Mouse (Mus musculus) spleen, postnatal 14 days (tissue): ENCODE results near the gene Snx3.

Experiments
- DNase-seq, 2 experiments: peaks; one replicate each; pipeline ENCODE4 v3.0.0; 2021 to 2022; ENCODE audit warnings: low spot score in 2 of 2

Gene Snx3

GRCm38 (mm10) chr10:42578698-42579474, 77.1 kb downstream of the Snx3 start:
- DNase-seq = no peak

GRCm38 (mm10) chr10:42579475-42580130, 77.8 kb downstream of the Snx3 start:
- no peak for DNase-seq

GRCm38 (mm10) chr10:42580131-42580950, 78.5 kb downstream of the Snx3 start:
- no peak for DNase-seq

- no peak for DNase-seq
Observed at GRCm38 (mm10) chr10:42580951-42581277, 79.1 kb downstream of the Snx3 start.

GRCm38 (mm10) chr10:42581694-42582565, 80.1 kb downstream of the Snx3 start:
- no peak for DNase-seq

- no peak for DNase-seq
Observed at GRCm38 (mm10) chr10:42582566-42583110, 80.8 kb downstream of the Snx3 start.

- no peak for DNase-seq
Observed at GRCm38 (mm10) chr10:42583157-42583872, 81.5 kb downstream of the Snx3 start, which contains the start of the genes Nr2e1 and Ostm1. Nr2e1 (minus strand) TSS chr10:42583632. Ostm1 (plus strand) TSS chr10:42583822.

- no peak for DNase-seq
Observed at GRCm38 (mm10) chr10:42583902-42584435, 82.1 kb downstream of the Snx3 start.

GRCm38 (mm10) chr10:42584436-42584983, 82.7 kb downstream of the Snx3 start:
- DNase-seq = no peak
